Comparison of ENCODE assay signal across 8 mouse cellular contexts in the genomic region with DNA sequence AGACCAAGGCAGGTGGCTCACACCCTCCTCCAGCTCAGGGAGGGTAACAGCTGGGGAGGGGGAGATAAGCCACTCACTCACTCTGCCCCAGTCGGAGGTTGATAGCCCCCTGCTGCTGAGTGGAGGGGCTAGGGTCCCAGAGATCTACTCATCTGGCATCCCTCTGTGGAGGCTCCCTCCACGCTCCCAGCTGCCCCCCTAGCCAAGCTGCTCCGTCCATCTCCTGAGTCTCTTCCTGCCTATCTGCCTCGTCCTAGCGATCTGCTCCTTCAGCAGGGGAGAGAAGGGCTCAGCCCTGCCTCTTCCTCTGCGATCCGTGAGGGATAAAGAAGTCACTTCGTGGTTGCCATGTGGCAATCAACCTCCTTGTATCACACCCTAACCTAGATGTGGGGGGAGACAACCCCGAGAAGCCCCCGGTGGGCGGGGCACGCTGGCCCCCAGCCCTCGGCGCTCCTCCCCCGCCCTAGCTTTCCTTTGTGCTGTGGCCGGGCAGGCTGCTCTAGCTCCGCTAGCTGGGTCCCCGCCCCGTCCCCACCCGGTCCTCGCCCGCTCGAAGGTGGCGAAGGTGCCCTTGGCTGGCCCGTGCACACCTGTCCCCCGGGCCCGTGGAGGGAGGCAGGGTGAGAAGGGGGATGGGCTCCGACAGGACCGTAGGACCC. TPM values are rescaled to one million over a fixed set of nuclear protein-coding genes. Genes with fewer than 3 reads are reported as not detected.
DNase-seq lines count a peak whose midpoint lies in the region; ATAC-seq and TF ChIP-seq lines count a peak whose summit lies in the region.

No protein-coding gene starts in this region.

- peak; percentile 18 for ATAC-seq in forebrain, embryonic 16.5 days
- ATAC-seq in midbrain, embryonic 14.5 days (ENCODE audit: low FRiP score, low TSS enrichment), result peak; percentile 48

- DNase-seq in layer of hippocampus, adult 2 months (ENCODE audit: low spot score in 2 of 2), result no peak
- DNase-seq in layer of hippocampus, adult 18-20 months (ENCODE audit: low spot score in 2 of 2), result no peak
- peak; percentile 53 for DNase-seq in NIH3T3 (ENCODE audit: low read depth)
- DNase-seq in kidney, postnatal 10 days, result peak; percentile 73
- peak; percentile 83 for DNase-seq in midbrain, embryonic 14.5 days
- no peak for DNase-seq in spleen, postnatal 4 days (ENCODE audit: low spot score in 2 of 2)
- DNase-seq in frontal cortex, postnatal 14 days (ENCODE audit: low spot score in 2 of 2), result no peak

- peak overlapping the region; percentile 89 for H3K4me2 ChIP-seq in forebrain, embryonic 16.5 days (ENCODE audit: low read length)
- H3K4me2 ChIP-seq in midbrain, embryonic 14.5 days (ENCODE audit: low read length), result peak overlapping the region; percentile 100

- H3K4me1 ChIP-seq in forebrain, embryonic 16.5 days (replicated peaks; ENCODE audit: control insufficient read depth, insufficient read depth, low read length), result peaks cover 48% of the 10 kb centered on the region
- peaks cover 44% of the 10 kb centered on the region for H3K4me1 ChIP-seq in midbrain, embryonic 14.5 days (ENCODE audit: control insufficient read depth, insufficient read depth, low read length)

- no peaks in the 10 kb centered on the region for H3K9me3 ChIP-seq in forebrain, embryonic 16.5 days (ENCODE audit: control insufficient read depth, low read length)
- no peaks in the 10 kb centered on the region for H3K9me3 ChIP-seq in midbrain, embryonic 14.5 days (ENCODE audit: control insufficient read depth, low read length)

- peaks cover 3% of the 10 kb centered on the region for H3K36me3 ChIP-seq in forebrain, embryonic 16.5 days (ENCODE audit: control insufficient read depth, insufficient read depth)
- peaks cover 22% of the 10 kb centered on the region for H3K36me3 ChIP-seq in midbrain, embryonic 14.5 days (ENCODE audit: control insufficient read depth, insufficient read depth, low read length)

- WGBS in forebrain, embryonic 16.5 days, result under 1% methylated on average over 23 of the region's 29 CpGs
- WGBS in midbrain, embryonic 14.5 days, result 0% methylated on average over 29 of the region's 29 CpGs

- peak overlapping the region; percentile 97 for H3K27ac ChIP-seq in layer of hippocampus, adult 2 months
- H3K27ac ChIP-seq in forebrain, embryonic 16.5 days (ENCODE audit: low read length), result peak overlapping the region; percentile 97
- H3K27ac ChIP-seq in midbrain, embryonic 14.5 days (replicated peaks; ENCODE audit: low read depth, low read length), result peak overlapping the region; percentile 100

- TF ChIP-seq CTCF in layer of hippocampus, adult 2 months (conservative IDR thresholded peaks at IDR 0.05), result no peak

- H3K27me3 ChIP-seq in forebrain, embryonic 16.5 days (replicated peaks; ENCODE audit: control insufficient read depth, insufficient read depth, low read length), result no peaks in the 10 kb centered on the region
- H3K27me3 ChIP-seq in midbrain, embryonic 14.5 days (ENCODE audit: control insufficient read depth, insufficient read depth, low read length), result no peaks in the 10 kb centered on the region

- peak overlapping the region; percentile 98 for H3K9ac ChIP-seq in forebrain, embryonic 16.5 days (replicated peaks; ENCODE audit: low read depth, low read length)
- H3K9ac ChIP-seq in midbrain, embryonic 14.5 days (replicated peaks; ENCODE audit: low read length), result peak overlapping the region; percentile 100

- peak overlapping the region; percentile 77 for H3K4me3 ChIP-seq in layer of hippocampus, adult 2 months
- H3K4me3 ChIP-seq in forebrain, embryonic 16.5 days (replicated peaks; ENCODE audit: low read length), result peak overlapping the region; percentile 67
- H3K4me3 ChIP-seq in midbrain, embryonic 14.5 days (replicated peaks; ENCODE audit: low read depth, low read length), result peak overlapping the region; percentile 100

RNA-seq across cellular contexts. Expression of a gene that starts 0.9 kb away (rescaled TPM):
- 100 to 1,000 TPM; 396 to 403 TPM for total RNA-seq in layer of hippocampus, adult 2 months (2021)
- 100 to 1,000 TPM; 359 to 362 TPM for total RNA-seq in layer of hippocampus, adult 18-20 months (2021)
- 792 and 816 TPM in 2 replicates for polyA plus RNA-seq in forebrain, embryonic 16.5 days (2015; fragmentation: Nextera tagmentation; extraction: Ambion mirVana)
- polyA plus RNA-seq in midbrain, embryonic 14.5 days (2014; fragmentation: Nextera tagmentation; extraction: Ambion mirVana), result 509 and 557 TPM in 2 replicates

RNA-seq across cellular contexts. Expression of a gene that starts 23.0 kb away (rescaled TPM):
- total RNA-seq in layer of hippocampus, adult 2 months (2021), result 10 to 100 TPM; 83.0 to 84.5 TPM
- total RNA-seq in layer of hippocampus, adult 18-20 months (2021), result 10 to 100 TPM; 75.6 to 79.2 TPM
- polyA plus RNA-seq in forebrain, embryonic 16.5 days (2015; fragmentation: Nextera tagmentation; extraction: Ambion mirVana), result 4.1 and 4.3 TPM in 2 replicates
- 7.0 and 34.3 TPM in 2 replicates for polyA plus RNA-seq in midbrain, embryonic 14.5 days (2014; fragmentation: Nextera tagmentation; extraction: Ambion mirVana)

RNA-seq across cellular contexts. Expression of a gene that starts 26.4 kb away (rescaled TPM):
- 10 to 100 TPM; 97.4 to 99.9 TPM for total RNA-seq in layer of hippocampus, adult 2 months (2021)
- total RNA-seq in layer of hippocampus, adult 18-20 months (2021), result 10 to 100 TPM; 93.2 to 99.5 TPM
- polyA plus RNA-seq in forebrain, embryonic 16.5 days (2015; fragmentation: Nextera tagmentation; extraction: Ambion mirVana), result 132 and 147 TPM in 2 replicates
- polyA plus RNA-seq in midbrain, embryonic 14.5 days (2014; fragmentation: Nextera tagmentation; extraction: Ambion mirVana), result 126 and 154 TPM in 2 replicates

RNA-seq across cellular contexts. Expression of a gene that starts 42.0 kb away (rescaled TPM):
- 10 to 100 TPM; 12.2 to 13.7 TPM for total RNA-seq in layer of hippocampus, adult 2 months (2021)
- 10 to 100 TPM; 14.5 to 16.4 TPM for total RNA-seq in layer of hippocampus, adult 18-20 months (2021)
- polyA plus RNA-seq in forebrain, embryonic 16.5 days (2015; fragmentation: Nextera tagmentation; extraction: Ambion mirVana), result 3.1 and 4.6 TPM in 2 replicates
- polyA plus RNA-seq in midbrain, embryonic 14.5 days (2014; fragmentation: Nextera tagmentation; extraction: Ambion mirVana), result 3.4 and 4.0 TPM in 2 replicates

RNA-seq across cellular contexts. Expression of a gene that starts 42.2 kb away (rescaled TPM):
- 10 to 100 TPM; 64.8 to 65.8 TPM for total RNA-seq in layer of hippocampus, adult 2 months (2021)
- total RNA-seq in layer of hippocampus, adult 18-20 months (2021), result 10 to 100 TPM; 60.3 to 63.2 TPM
- polyA plus RNA-seq in forebrain, embryonic 16.5 days (2015; fragmentation: Nextera tagmentation; extraction: Ambion mirVana), result 39.4 and 40.1 TPM in 2 replicates
- 41.8 and 44.0 TPM in 2 replicates for polyA plus RNA-seq in midbrain, embryonic 14.5 days (2014; fragmentation: Nextera tagmentation; extraction: Ambion mirVana)

Comparison
In these comparisons a context has a peak if more than half of its experiments do, and no peak if none do; other contexts are left out.
1. DNase-seq: peak in NIH3T3 (single experiment), kidney, postnatal 10 days (single experiment) and midbrain, embryonic 14.5 days (single experiment); none in layer of hippocampus, adult 2 months (0 of 2), layer of hippocampus, adult 18-20 months (0 of 2), spleen, postnatal 4 days (0 of 2) and frontal cortex, postnatal 14 days (0 of 2).
2. Peak in every context shown above with its lines, with median percentiles within 50 percentile points of each other: H3K27ac ChIP-seq and H3K4me3 ChIP-seq.